Mouse (Mus musculus): ENCODE measurements around the gene Spata25. TPM values are rescaled to one million over a fixed set of nuclear protein-coding genes. Genes with fewer than 3 reads are reported as not detected.

Spata25 gene
- total and polyA plus RNA-seq, 3 experiments, result 0.23 to 0.68 (median 0.60) TPM

- peaks cover 7% of the 10 kb centered on the region for H3K4me1 ChIP-seq (ENCODE audit: control insufficient read depth, insufficient read depth, low read length)
- peak overlapping the region; percentile 99 for H3K27ac ChIP-seq
- H3K36me3 ChIP-seq (ENCODE audit: control insufficient read depth, insufficient read depth, low read length), result no peaks in the 10 kb centered on the region
- WGBS, result 42% methylated on average over 8 of the region's 8 CpGs
- H3K79me2 ChIP-seq (replicated peaks; ENCODE audit: control insufficient read depth, insufficient read depth, low read length), result no peaks in the 10 kb centered on the region
- H3K4me3 ChIP-seq, result peak overlapping the region; percentile 92
- peak overlapping the region; percentile 81 for H3K9ac ChIP-seq (ENCODE audit: low read depth, low read length)
- peak; percentile 43 to 45 for DNase-seq
- intact Hi-C loops (cut with DNase I), result loop anchor here (2.0 to 10.0 kb wide), 3 partner anchors 20 to 200 kb away; partner anchors contain the start of gene Ncoa5
- no peaks in the 10 kb centered on the region for H3K27me3 ChIP-seq (ENCODE audit: control insufficient read depth, insufficient read depth, low read length)
- TF ChIP-seq POLR2A (IDR thresholded peaks at IDR 0.05; ENCODE audit: insufficient read depth, low read depth, low read length) (no peak), CTCF (IDR thresholded peaks at IDR 0.05) (peak; percentile 30)
These were observed 6.2 kb upstream of the Spata25 start for GRCm38 (mm10) chr2:164834531-164834930.

DNA sequence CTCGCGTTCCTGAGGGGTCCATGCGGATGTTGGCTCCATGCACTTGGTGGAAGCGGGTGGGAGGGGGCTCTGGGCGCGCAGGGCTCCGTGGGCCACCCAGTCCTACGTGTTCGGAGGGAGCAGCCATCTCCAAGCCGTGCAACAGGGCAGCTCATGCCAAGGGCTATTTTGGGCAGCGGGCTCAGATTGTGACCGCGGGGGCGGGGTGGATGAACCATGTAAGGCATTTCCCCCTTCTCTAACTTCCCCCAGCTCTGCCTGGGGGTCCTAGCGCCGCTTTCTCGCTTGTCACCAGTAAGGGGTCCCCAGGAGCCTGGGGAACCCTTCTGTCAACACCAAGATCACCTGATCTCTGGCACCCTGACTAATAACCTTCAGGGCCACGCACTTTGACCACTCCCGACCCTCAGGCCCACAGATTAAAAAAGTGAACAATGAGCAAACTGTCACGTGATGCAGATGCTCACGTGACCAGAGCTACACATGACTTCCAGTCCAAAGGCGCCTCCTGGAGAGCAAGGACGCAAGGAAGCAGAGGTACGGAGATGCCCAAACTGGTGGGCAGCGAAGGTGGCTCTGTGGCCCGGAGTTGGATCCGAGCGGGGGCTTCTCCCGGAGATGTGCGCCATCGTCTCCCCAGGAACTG is 5.1 kb upstream of the Spata25 start, which contains the start of gene Neurl2:
Neurl2 (minus strand) TSS at position 143 of the 646 bp plus-strand sequence.
- H3K9ac ChIP-seq (ENCODE audit: low read depth, low read length), result peak within 1 kb of the TSS; percentile 81
- no peaks in the 10 kb centered on the region for H3K27me3 ChIP-seq (ENCODE audit: control insufficient read depth, insufficient read depth, low read length)
- no peaks in the 10 kb centered on the region for H3K36me3 ChIP-seq (ENCODE audit: control insufficient read depth, insufficient read depth, low read length)
- H3K79me2 ChIP-seq (replicated peaks; ENCODE audit: control insufficient read depth, insufficient read depth, low read length), result no peaks in the 10 kb centered on the region
- peak within 1 kb of the TSS; percentile 92 for H3K4me3 ChIP-seq
- intact Hi-C loops (cut with DNase I), result loop anchor here (1.0 to 10.0 kb wide), 3 partner anchors 47 to 201 kb away; partner anchors contain the start of genes Ncoa5 and Zfp335
- H3K27ac ChIP-seq, result peak within 1 kb of the TSS; percentile 99
- whole genome bisulfite sequencing, result under 1% methylated on average over 31 of the region's 31 CpGs
- TF ChIP-seq POLR2A (IDR thresholded peaks at IDR 0.05; ENCODE audit: insufficient read depth, low read depth, low read length) (peak; percentile 90), CTCF (IDR thresholded peaks at IDR 0.05) (peak; percentile 32; the same call in 1 of the 2 replicates), EP300 (IDR thresholded peaks at IDR 0.05; ENCODE audit: insufficient read depth, low read depth, low read length) (peak; percentile 77; the same call in 1 of the 2 replicates)
- peaks cover 7% of the 10 kb centered on the region for H3K4me1 ChIP-seq (ENCODE audit: control insufficient read depth, insufficient read depth, low read length)
- peak; percentile 92 to 94 for DNase-seq

DNA sequence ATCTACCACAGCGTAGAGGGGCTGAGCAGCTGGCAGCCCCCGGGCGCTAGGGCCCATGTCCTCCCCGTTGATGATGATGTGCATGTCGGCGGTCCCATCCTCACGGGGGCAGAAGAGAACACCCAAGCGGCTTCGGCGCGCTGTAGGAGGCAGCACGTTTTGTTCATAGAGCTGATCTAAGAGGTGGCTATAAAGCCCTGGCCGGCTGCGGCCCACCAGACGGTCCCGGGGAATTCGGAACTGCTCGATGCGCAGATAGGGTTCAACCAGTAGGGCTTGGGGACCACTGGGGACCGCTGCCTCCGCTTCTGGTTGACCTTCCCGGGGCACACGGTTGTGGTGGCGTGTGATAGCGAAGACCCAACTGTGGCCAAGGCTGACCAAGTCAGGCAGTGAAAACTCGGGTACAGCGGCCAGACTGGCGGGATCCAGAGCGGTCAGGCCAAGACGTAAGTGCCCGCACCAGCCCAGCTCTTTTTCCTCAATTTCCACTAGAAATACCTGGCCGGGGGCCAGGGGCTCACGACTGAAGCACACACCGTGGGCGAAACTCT is 4.5 kb upstream of the Spata25 start, which contains the start of gene Ctsa:
Ctsa (plus strand) TSS at position 126 of the 554 bp plus-strand sequence.
- Histone ChIP-seq H3K4me1 (ENCODE audit: control insufficient read depth, insufficient read depth, low read length) (peaks cover 7% of the 10 kb centered on the region), H3K9ac (ENCODE audit: low read depth, low read length) (peak within 1 kb of the TSS; percentile 81), H3K27ac (peak within 1 kb of the TSS; percentile 99), H3K27me3 (ENCODE audit: control insufficient read depth, insufficient read depth, low read length) (no peaks in the 10 kb centered on the region), H3K36me3 (ENCODE audit: control insufficient read depth, insufficient read depth, low read length) (no peaks in the 10 kb centered on the region), H3K4me3 (peak within 1 kb of the TSS; percentile 92), H3K79me2 (replicated peaks; ENCODE audit: control insufficient read depth, insufficient read depth, low read length) (no peaks in the 10 kb centered on the region)
- TF ChIP-seq POLR2A (IDR thresholded peaks at IDR 0.05; ENCODE audit: insufficient read depth, low read depth, low read length) (peak; percentile 56; the same call in 1 of the 2 replicates), CTCF (IDR thresholded peaks at IDR 0.05) (peak; percentile 85), EP300 (IDR thresholded peaks at IDR 0.05; ENCODE audit: insufficient read depth, low read depth, low read length) (0 out of 2 replicates have a peak, but pooled peaks have one; percentile 39)
- intact Hi-C loops (cut with DNase I), result loop anchor here (1.0 to 10.0 kb wide), 3 partner anchors 48 to 202 kb away; partner anchors contain the start of genes Ncoa5 and Zfp335
- WGBS, result under 1% methylated on average over 35 of the region's 35 CpGs
- peak; percentile 86 to 87 for DNase-seq

DNA sequence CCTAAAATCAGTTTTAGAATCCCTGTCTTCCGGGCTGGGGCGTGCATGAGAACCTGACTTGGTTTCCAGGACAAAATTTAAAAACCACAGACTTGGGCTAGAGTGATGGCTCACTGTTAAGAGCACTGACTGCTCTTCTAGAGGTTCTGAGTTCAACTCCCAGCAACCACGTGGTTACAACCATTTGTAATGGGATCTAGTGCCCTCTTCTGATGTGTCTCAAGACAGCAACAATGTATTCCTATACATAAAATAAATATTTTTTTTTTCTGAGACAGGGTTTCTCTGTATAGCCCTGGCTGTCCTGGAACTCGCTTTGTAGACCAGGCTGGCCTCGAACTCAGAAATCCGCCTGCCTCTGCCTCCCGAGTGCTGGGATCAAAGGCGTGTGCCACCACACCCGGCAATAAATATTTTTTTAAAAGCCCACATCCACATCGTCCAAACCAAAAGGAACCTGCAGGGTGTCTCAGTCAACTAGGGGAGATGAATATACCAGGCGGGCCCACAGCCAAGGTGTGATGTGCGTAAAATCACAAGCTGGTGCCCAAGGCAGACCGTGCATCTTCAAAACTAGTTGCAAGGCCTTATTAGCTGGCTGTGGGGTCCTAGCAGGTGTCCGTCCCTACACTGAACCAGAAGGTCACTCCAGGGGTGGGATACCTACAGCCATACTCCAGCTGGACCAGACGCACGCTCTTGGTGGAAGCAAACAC is 3.9 kb upstream of the Spata25 start:
- peak overlapping the region; percentile 48 for H3K9ac ChIP-seq (ENCODE audit: low read depth, low read length)
- H3K79me2 ChIP-seq (replicated peaks; ENCODE audit: control insufficient read depth, insufficient read depth, low read length), result no peaks in the 10 kb centered on the region
- peak overlapping the region; percentile 99 for H3K27ac ChIP-seq
- no peaks in the 10 kb centered on the region for H3K36me3 ChIP-seq (ENCODE audit: control insufficient read depth, insufficient read depth, low read length)
- TF ChIP-seq POLR2A (IDR thresholded peaks at IDR 0.05; ENCODE audit: insufficient read depth, low read depth, low read length), result no peak
- DNase-seq, result no peak
- peak overlapping the region; percentile 92 for H3K4me3 ChIP-seq
- intact Hi-C loops (cut with DNase I), result loop anchor here (2.0 to 10.0 kb wide), 2 partner anchors 49 to 203 kb away; partner anchors contain the start of gene Ncoa5
- H3K4me1 ChIP-seq (ENCODE audit: control insufficient read depth, insufficient read depth, low read length), result peaks cover 7% of the 10 kb centered on the region
- H3K27me3 ChIP-seq (ENCODE audit: control insufficient read depth, insufficient read depth, low read length), result no peaks in the 10 kb centered on the region
- 53% methylated on average over 16 of the region's 16 CpGs for WGBS

- intact Hi-C loops (cut with DNase I), result loop anchor here (10.0 kb wide), 1 partner anchor 204 kb away; the partner anchor contains the start of gene Ncoa5
These were observed 2.7 kb upstream of the Spata25 start for GRCm38 (mm10) chr2:164831029-164831428.

More at GRCm38 (mm10) chr2:164831029-164831428, 2.7 kb upstream of the Spata25 start:
- 87% methylated on average over 10 of the region's 10 CpGs for WGBS
- Histone ChIP-seq H3K4me1 (ENCODE audit: control insufficient read depth, insufficient read depth, low read length) (peaks cover 7% of the 10 kb centered on the region), H3K79me2 (replicated peaks; ENCODE audit: control insufficient read depth, insufficient read depth, low read length) (no peaks in the 10 kb centered on the region), H3K4me3 (no peak overlapping the region), H3K27ac (no peak overlapping the region), H3K36me3 (ENCODE audit: control insufficient read depth, insufficient read depth, low read length) (no peaks in the 10 kb centered on the region), H3K9ac (ENCODE audit: low read depth, low read length) (no peak overlapping the region), H3K27me3 (ENCODE audit: control insufficient read depth, insufficient read depth, low read length) (no peaks in the 10 kb centered on the region)
- TF ChIP-seq POLR2A (IDR thresholded peaks at IDR 0.05; ENCODE audit: insufficient read depth, low read depth, low read length) (no peak), EP300 (IDR thresholded peaks at IDR 0.05; ENCODE audit: insufficient read depth, low read depth, low read length) (no peak), CTCF (IDR thresholded peaks at IDR 0.05) (no peak)
- no peak for DNase-seq

Data from heart, adult 2 months (tissue).